Mouse (Mus musculus) retina, adult 2 months (tissue): ENCODE data around the gene Rapgef4.

Experiments
- DNase-seq: peaks from one replicate; pipeline ENCODE4 v3.0.0-alpha.2; 2012; ENCODE audit warnings: low read depth, low spot score

Gene Rapgef4

DNA sequence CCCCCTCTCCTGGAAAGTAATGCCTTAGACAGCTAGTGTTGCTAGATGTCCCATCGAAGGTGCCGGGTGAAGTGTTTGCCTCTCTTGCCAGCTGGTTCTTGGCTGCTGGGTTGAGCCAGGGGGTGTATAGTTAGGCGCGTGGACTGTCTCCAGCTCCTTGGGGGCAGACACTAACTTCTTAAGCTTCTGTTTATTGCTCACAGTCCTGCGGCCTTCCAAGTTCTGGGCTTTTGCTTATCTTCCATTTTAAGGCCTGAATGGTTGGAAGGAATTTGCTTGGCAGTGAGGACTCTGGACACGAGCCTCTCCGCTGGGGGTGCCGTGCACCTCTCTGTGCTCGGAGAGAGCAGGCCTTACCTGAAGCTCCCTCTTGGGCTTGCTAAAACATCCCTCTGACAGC, 249.5 kb downstream of the Rapgef4 start:
- DNase-seq: no peak

DNA sequence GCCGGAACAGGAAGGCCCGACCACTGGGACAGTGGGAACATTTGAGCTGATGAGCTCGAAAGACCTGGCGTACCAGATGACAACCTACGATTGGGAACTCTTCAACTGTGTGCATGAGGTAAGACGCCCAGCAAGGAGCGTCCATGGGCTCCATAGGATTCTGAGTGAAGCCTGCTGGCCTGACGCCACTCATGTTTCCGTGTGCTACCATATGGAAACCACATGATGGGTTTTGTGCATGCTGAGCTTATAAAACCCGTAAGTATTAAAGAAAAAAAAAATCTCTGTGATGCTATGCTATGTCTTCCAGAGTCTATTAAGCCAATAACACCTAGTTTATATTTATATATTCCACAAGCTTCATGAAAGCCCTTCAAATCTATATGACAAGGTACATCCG, 253.0 kb downstream of the Rapgef4 start:
- no peak for DNase-seq

DNA sequence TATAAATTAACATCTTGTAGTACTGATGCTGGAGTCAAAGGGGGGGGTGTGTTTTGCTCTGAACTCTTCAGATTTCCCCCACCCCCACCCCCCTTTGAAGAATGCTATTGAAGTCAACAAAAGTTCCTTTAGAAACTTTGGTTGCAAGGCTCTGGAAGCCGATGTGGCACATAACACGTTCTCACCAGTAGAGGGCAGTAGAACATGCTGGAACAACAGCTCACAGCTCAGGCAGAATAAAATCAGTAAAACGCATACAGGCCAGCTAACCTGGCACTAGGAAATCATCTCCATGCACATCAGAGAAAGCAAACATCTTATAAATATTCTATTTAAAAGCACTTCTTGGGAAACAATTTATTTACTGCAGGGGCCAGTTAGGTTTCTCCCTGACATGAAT, 253.9 kb downstream of the Rapgef4 start:
- DNase-seq: peak; percentile 39

DNA sequence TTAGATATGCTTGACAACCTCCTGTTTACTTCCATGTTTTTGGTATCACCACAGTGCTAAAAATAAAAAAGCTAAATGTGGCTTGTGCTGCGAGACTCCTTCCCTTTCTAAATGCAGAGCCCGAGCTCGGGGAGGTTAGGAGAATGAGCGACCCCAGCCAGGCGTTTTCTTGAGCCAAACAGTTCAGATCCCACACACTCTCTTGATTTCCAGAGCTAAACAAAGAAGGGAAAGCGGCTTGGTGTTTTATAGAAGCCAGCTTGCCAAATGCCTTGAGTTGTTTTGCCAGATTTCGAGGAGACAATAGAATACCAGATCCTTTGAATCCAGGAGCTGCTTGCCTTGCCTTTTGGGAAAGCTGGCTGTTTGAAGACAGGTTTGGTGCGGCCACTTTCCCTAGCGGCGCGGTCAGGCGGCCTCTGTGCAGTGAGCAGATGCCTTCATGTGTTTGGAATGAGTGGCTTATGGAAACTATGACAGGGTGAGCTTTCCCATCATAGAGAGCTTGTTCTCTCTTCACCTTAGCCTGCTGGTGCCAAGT, 254.4 kb downstream of the Rapgef4 start:
- DNase-seq: no peak

DNA sequence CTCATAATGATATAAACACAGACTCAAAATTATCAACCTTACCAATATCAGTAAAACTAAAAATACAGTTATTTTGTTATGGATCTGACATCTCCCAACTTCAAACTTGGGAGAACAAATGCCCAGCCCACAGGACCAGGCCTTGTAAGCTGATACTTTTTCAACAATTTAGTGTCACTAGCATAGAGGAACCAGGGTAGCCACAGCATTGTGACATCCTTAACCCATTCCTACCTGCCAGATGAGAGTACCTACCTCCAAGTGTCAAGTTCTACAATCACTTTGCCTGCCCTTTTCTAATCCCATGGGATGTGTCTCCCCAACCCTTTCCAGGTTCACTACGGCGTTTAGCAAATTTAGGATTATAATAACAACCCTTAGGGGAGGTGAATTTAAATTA, 257.4 kb downstream of the Rapgef4 start:
- no peak for DNase-seq

DNA sequence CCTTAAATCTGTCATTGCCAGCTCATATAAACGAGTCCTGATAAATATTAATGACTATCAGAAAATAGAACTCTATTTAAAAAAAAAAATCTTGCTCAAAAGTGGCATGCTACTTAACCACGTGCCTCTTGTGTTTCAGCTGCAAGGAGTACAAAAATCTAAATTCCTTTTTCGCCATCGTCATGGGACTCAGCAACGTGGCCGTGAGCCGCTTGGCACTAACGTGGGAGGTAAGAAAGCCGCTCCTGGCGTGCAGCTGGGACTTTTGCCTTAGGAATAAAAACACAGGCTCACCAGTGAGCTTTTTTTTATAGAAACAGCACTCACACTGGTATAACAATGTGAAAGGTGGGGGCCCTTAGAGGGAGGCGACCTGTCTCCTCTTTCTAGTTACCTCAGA, 257.9 kb downstream of the Rapgef4 start:
- DNase-seq: no peak

DNA sequence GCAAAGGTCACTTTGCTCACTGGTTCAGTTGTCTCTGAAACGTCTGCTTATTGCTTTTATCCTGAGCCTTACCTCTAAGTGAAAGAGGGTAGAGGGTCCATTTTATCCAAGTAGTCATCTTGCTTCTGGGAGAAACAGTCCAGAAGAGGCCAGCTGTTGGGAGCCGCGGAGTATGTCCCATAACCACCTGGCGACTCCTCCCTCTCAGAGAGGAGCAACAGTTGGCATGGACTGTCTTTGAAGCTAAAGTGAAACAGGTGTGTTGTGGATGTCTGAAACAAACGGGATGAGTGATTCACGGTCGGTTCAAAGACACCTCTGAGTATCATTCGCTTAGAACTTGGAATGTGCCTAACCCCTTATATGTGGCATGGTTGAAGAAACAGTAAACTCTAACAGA, 258.4 kb downstream of the Rapgef4 start:
- DNase-seq: no peak

DNA sequence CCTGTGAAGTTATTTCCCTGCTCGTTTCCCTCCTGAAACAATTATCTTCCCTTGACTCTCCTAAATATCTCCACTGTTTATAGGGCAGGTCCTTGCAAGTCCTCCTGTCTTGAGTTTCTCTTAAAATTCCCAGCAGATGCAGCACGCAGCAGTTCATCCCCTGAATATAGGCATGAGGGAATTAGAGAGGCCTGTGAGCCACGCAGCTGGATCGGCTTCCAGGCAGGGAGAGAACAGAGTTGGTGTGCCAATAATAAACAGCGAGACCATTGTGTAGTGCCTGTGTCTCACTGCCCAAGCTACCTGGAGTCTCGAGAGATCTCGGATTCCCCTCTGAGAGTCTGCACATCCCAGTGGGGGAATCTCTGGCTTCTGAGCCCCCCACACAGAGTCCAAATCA, 259.0 kb downstream of the Rapgef4 start:
- DNase-seq: no peak

DNA sequence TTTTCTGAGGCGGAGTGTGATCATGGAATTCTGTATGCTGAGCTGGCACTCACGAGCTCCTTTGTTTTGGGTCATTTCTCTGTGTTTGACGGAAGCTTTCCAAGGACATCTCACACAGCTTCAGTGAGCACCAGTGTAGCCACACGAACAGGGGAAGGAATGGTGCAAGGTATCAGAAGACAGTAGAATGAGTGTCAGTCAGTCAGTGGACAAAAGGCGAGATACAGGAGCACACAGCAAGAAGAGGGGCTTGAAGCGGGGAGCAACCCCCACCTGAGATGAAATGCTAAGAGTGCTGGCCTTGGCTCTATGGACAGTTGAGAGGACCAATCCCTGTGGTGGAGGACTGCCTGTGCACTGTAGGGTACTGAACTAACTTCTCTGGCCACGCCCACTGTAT, 259.7 kb downstream of the Rapgef4 start:
- no peak for DNase-seq

DNA sequence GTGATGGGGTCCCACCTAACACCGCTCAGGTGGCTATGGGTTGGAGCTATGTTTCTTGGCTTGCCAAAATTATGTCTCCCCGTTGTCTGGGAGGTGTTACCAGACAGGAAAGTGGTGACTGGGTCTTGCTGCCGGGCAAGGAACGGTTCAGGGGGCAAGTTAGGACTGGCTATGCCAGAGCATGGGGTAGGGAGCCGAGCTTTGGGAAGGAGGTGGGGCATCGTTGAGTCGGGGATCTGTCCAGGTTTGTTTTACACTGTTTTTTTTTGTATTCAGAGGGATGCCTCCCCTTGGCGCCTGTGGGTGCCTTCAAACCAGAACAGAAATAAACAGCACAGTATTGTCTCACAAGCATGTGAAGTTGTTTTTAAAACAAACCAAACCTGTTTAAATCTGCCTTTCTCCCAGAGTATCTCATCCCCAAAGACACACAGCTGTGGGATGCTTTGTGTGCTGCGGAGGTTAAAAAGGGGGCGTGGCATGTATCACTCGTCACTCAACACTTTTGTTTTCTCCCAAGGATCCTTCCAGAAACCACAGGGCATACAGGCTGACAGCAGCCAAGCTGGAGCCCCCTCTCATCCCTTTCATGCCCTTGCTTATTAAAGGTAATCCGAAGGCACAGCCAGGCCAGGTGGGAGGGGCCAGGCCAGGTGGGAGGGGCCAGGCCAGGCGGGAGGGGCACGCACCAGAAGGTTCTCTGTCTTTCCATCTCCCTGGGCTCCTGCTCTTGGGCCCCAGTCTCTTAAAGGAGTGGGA, 260.9 kb downstream of the Rapgef4 start:
- no peak for DNase-seq

DNA sequence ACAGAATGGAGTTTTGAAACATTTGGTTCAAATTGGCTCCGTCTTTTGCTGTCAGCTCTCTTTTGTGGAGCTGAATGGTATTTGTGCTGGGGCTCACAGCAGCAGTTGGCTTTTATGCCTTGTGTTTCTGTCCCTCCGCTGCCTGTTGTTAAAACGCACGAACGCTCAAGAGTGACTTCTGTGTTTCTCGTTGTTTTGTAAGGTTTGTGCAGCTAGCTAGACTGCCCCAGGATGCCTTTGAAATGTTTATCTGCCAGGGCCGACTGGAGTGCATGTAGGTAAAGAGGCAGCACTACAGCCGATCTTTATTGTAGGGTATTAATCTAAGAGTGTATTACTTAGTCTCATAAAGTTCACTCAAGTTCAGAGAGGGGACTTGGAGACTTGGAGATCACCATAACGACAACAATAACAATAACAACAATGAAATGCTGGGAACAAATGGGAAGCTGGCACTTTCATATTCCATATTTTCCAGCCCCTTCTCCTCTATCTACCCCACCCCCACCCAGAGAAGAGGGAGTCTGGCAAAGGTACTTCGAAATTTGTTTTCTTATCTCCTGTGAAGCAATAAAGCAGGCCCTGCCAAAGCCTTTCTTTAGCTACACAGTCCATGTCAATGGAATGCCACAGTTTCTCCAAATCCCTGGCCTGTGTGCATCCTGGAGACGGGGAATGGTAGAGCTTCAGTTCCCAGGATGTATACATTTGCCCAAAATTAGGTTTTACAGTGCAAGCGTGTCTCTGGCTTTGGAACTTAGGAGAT, 262.1 kb downstream of the Rapgef4 start:
- DNase-seq: no peak

DNA sequence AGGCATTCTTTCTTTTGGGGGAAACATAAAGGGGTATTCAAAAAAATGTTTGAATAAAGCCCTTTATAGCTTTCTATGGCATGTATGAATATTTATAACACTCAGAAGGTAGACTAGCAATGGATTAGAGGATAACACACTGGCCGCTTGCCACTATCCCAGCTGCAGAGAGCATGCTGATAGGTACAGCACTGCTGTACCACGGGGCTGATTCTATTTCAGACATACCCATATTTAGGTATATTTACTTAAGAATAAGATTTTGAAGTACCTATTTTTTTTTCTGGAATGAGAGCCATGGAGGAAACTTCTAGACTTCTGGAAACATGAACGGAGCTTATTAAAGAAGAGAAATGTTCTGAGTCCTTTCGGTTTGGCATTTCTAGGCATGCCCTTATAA, 264.6 kb downstream of the Rapgef4 start:
- no peak for DNase-seq

DNA sequence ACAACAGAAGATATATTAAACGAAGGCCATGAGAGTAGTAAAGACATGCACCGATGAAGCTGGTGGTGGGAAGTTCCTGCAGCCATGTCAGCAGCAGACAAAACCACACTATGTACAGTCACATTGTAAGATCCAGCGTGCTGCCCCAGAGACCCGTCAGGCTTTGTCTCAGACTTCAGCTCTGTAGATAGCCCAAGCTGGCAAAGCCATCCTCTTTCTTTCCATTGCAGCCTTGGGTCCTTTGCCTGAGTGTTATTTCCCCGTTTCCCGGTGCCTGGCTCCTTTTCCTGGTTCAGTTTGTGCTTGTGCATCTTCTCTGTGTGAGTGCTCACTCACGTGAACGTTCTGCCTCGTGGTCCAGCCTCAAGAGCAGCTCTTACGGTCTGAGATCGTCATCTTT, 265.3 kb downstream of the Rapgef4 start:
- DNase-seq: no peak

DNA sequence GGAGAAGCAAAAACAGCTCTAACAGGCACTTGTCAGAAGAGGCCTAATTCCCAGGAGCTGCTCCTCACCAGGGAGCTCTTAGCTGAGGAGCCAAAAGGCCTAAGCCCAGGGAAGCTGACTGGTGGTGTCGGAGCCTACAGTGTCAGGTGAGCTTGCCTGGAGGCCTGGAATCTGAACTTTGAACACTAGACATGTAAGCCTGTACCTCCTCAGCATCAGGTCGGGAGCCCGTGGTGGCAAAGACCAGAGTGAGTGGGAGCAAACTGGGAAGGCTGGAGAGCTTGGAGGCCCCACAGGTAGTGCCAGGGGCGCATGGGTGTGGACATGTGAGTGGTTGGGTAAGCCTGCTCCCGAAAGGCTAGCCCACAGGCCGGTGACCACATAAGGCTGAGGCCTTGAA, 266.8 kb downstream of the Rapgef4 start:
- no peak for DNase-seq

DNA sequence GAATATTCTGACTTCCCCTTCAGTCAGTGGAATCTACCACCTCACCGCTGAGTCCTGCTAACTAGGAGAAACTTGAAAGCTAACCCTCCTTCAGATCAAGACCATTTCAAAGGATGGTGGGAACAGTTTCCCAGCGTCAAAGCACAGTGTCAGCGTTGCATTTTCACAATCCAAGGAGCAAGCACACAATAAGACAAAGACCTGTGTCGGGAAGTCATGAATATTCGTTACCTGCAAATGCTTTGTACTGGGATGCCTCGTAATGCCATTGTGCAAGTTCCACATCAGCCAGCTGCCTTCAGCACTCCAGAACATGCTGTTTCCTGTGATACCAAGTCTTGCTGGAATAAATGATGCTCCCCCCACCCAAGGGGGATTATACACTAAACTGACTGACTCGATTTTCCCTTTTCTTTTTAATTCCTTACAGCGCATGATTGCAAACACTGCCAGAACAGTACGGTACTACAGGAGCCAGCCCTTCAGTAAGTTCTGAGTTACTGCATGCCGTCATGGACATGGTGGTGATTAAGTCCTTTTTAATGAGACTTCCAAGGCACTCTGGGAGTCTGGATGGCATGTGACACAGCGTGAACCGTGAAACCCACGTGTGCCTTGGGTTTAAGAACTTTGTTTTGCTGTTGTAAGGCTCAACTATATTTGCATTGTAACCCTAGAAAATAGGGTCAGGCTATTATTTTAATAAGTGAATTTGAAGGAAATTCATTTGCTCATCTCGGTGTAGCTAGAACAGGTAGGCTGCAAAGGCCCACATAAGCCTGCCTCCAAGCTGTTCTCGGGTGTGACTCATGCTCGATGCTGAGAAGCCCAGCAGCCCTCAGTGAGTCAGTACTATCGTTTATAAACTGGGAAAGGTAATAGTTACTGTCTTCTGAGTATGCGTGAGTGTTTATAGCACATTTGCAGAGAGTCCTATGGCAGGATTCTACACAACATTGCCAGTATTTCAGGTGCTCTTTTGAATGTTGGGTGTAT, 271.8 kb downstream of the Rapgef4 start:
- DNase-seq: no peak

DNA sequence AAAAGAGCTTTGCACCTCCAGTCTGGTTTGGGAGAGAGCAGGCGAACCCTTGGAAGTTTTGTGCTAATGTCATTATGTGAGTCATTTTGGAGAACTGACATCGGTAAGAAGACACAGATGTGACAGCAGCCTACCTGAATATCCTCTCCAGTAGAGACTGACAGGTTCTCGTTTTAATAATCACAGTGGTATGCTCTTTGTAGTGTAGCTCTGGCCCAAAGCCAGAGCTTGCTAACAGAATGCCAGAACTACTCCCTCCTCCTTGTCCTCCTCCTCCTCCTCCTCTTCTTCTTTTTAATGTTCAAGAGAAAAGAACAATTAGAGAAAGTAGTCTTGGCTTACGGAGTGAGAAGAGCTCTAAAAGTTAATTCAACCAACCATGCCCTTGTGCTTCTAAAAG, 272.8 kb downstream of the Rapgef4 start:
- DNase-seq: no peak

DNA sequence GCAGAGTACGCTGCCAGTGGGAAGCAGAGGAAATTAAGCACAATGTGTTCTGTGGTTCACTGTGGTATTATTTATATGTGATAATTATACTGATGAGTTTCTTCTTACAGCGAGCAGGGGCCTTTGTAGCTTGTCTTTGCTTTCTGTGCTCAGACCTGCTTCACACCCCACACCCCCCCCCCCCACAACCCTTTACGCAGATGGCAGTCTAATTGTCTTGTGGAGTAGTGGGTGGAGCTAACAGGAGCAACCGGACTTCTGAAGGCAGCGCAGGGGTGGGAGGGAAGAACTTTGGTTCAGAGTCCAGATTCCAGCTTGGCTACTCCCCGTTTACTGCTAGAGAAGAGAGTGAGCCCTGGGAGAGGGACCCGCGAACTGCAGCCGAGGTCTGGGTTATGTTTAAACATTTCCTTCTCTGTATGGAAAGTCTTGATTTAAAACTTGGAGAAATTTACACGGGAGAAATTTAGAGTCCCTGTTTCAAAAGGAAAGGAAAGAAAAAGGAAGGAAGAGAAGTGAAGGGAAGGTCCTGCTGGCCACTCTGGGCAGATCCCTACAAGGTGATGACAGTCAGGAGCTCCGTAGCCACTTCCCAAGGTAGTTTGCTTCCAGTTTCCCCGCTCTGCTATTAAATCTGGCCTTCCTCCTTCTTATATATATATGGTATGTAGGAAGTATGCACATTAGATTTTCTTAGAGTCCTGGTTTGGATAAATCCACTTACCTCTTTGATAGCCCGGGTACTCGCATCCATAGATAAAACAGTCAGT, 274.0 kb downstream of the Rapgef4 start:
- no peak for DNase-seq

DNA sequence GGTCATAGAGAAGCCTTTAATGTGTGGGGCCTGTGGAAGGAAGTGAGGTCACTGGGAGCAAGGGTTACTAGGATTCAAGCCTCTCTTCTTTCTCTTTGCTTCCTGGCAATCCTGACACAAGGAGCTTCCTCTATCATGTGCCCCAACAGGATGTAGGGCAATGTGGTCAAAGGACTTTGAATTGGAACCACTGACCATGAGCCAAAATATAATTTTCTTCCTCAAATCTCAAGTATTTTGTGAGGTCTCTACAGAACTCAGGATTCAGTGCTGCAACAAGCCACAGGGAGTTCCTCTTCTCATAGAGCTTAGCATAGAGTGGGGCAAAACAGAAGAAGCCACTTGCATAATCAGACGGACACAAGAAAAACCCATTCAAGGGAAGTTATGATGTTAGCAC, 279.7 kb downstream of the Rapgef4 start:
- no peak for DNase-seq

DNA sequence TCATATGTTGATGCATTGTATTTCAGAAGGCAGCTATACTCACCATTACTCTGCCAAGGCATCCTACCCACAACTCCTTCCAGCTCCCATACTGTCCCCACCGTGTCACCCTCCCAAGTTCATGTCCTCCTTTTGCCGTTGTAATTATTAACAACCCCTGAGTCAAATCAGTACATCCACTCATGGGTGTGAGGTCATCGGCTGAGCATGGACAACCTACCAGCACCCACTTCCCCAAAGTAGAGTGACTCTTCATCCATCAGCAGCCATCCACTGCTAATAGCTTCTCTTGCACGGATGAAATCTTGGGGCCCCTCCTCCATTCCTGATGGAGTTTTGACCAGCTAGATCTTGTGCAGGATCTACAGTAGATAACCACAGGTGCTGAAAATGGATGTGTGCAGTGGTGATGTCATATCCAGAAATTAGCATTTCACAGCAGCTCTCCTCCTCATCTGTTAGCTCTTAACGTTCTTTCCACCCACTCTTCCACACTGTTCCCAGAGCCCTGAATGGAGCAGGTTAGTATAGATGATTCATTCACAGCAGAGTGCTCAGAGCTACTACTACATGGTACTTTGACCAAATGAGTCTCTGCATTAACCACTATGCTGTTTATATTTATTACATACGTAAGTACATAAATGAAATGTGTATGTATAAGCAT, 281.9 kb downstream of the Rapgef4 start:
- DNase-seq: no peak

DNA sequence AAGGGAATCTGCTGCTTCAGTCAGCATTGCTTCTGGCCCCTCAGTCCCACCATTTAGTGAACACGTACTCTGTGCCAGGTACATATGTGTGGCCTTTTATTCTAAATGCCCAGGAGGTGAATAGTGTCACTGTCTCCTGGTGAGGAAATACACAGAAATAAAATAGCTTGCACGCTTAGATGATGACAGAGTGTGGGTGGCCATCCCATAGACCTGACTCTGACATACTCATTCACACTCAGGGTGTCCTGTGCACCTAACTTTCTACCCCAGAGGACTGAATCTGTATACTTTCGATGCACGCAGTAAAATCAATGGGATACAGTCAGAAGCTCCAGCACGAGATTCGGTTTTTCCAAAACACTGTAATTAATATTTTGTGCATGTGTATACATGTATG, 286.4 kb downstream of the Rapgef4 start:
- no peak for DNase-seq
